23 mouse cellular contexts compared by ENCODE assay signal in genomic region chr4:140880207-140880606, GRCm38 (mm10). TPM values are rescaled to one million over a fixed set of nuclear protein-coding genes. Genes with fewer than 3 reads are reported as not detected.
DNase-seq lines count a peak whose midpoint lies in the region; ATAC-seq lines count a peak whose summit lies in the region.
"Had no signal": no experiment of that assay in that cellular context is flagged by ENCODE, and none has a peak within 500 bp of the region (broad histone marks: within the 10 kb centered on the region; RNA-seq: fewer than 3 reads in every experiment).

No protein-coding gene starts in this region.

- no peaks in the 10 kb centered on the region for H3K4me1 ChIP-seq in forebrain, embryonic 11.5 days (replicated peaks; ENCODE audit: control insufficient read depth, insufficient read depth, low read length)
- H3K4me1 ChIP-seq in forebrain, embryonic 13.5 days = peaks cover 3% of the 10 kb centered on the region; the same call in 1 of the 2 replicates
- no peaks in the 10 kb centered on the region for H3K4me1 ChIP-seq in heart, embryonic 10.5 days
- no peaks in the 10 kb centered on the region for H3K4me1 ChIP-seq in heart, embryonic 11.5 days (ENCODE audit: control insufficient read depth, insufficient read depth, low read length)
- H3K4me1 ChIP-seq in kidney, embryonic 16.5 days (ENCODE audit: insufficient read depth, low read length) = no peaks in the 10 kb centered on the region
- H3K4me1 ChIP-seq: embryonic facial prominence, embryonic 13.5 days; forebrain, embryonic 15.5 days had no signal

- 76% methylated on average over 3 of the region's 3 CpGs for WGBS in forebrain, embryonic 11.5 days
- WGBS in forebrain, embryonic 13.5 days = 75% methylated on average over 3 of the region's 3 CpGs
- 80% methylated on average over 3 of the region's 3 CpGs for WGBS in heart, embryonic 10.5 days
- WGBS in heart, embryonic 11.5 days (ENCODE audit: insufficient replicate concordance) = 69% methylated on average over 3 of the region's 3 CpGs
- 70% methylated on average over 3 of the region's 3 CpGs for WGBS in kidney, embryonic 16.5 days

- H3K4me3 ChIP-seq in forebrain, embryonic 11.5 days (ENCODE audit: low read depth, low read length) = no peak overlapping the region
- no peak overlapping the region for H3K4me3 ChIP-seq in forebrain, embryonic 13.5 days
- no peak overlapping the region for H3K4me3 ChIP-seq in heart, embryonic 10.5 days
- H3K4me3 ChIP-seq in heart, embryonic 11.5 days (ENCODE audit: low read depth, low read length) = no peak overlapping the region
- H3K4me3 ChIP-seq in kidney, embryonic 16.5 days (ENCODE audit: low read length) = no peak overlapping the region
- H3K4me3 ChIP-seq: embryonic facial prominence, embryonic 10.5 days; embryonic facial prominence, embryonic 13.5 days; erythroblast, embryonic 14.5 days; forebrain, embryonic 15.5 days; hindbrain, embryonic 10.5 days; hindbrain, embryonic 13.5 days had no signal

- no peak for ATAC-seq in forebrain, embryonic 11.5 days (replicated peaks; ENCODE audit: low FRiP score)
- ATAC-seq in forebrain, embryonic 13.5 days = no peak
- no peak for ATAC-seq in heart, embryonic 11.5 days (replicated peaks; ENCODE audit: insufficient number of reproducible peaks, low FRiP score, low TSS enrichment)
- ATAC-seq in kidney, embryonic 16.5 days (ENCODE audit: low FRiP score, low TSS enrichment) = no peak
- ATAC-seq: activated CD4-positive, CD25-positive, alpha-beta regulatory T cell, adult 4 months; forebrain, embryonic 15.5 days had no signal

- H3K27me3 ChIP-seq in forebrain, embryonic 11.5 days (ENCODE audit: control insufficient read depth, insufficient read depth, low read length) = no peaks in the 10 kb centered on the region
- H3K27me3 ChIP-seq in forebrain, embryonic 13.5 days = 0 out of 2 replicates have a peak, but pooled peaks cover 2% of the 10 kb centered on the region
- peaks cover 8% of the 10 kb centered on the region; the same call in 1 of the 2 replicates for H3K27me3 ChIP-seq in heart, embryonic 10.5 days (ENCODE audit: insufficient read depth, poor library complexity, severe bottlenecking)
- no peaks in the 10 kb centered on the region for H3K27me3 ChIP-seq in heart, embryonic 11.5 days (ENCODE audit: control insufficient read depth, insufficient read depth, low read length)
- H3K27me3 ChIP-seq in kidney, embryonic 16.5 days (ENCODE audit: insufficient read depth, low read length) = no peaks in the 10 kb centered on the region; the same call in 1 of the 2 replicates
- H3K27me3 ChIP-seq: embryonic facial prominence, embryonic 13.5 days; forebrain, embryonic 15.5 days; hindbrain, embryonic 13.5 days had no signal

- H3K9me3 ChIP-seq in forebrain, embryonic 11.5 days (ENCODE audit: control insufficient read depth, low read length) = no peaks in the 10 kb centered on the region
- 0 out of 2 replicates have a peak, but pooled peaks cover 5% of the 10 kb centered on the region for H3K9me3 ChIP-seq in forebrain, embryonic 13.5 days (replicated peaks)
- peaks cover 3% of the 10 kb centered on the region; the same call in 1 of the 2 replicates for H3K9me3 ChIP-seq in heart, embryonic 10.5 days
- H3K9me3 ChIP-seq in heart, embryonic 11.5 days (replicated peaks; ENCODE audit: control insufficient read depth, low read length) = no peaks in the 10 kb centered on the region
- H3K9me3 ChIP-seq in kidney, embryonic 16.5 days (ENCODE audit: low read length) = no peaks in the 10 kb centered on the region
- H3K9me3 ChIP-seq: embryonic facial prominence, embryonic 13.5 days; forebrain, embryonic 15.5 days had no signal

- no peak overlapping the region for H3K4me2 ChIP-seq in forebrain, embryonic 11.5 days (ENCODE audit: low read depth, low read length, severe bottlenecking)
- no peak overlapping the region for H3K4me2 ChIP-seq in forebrain, embryonic 13.5 days
- no peak overlapping the region for H3K4me2 ChIP-seq in heart, embryonic 11.5 days
- no peak overlapping the region for H3K4me2 ChIP-seq in kidney, embryonic 16.5 days (replicated peaks; ENCODE audit: low read depth, low read length)
- H3K4me2 ChIP-seq: embryonic facial prominence, embryonic 13.5 days; forebrain, embryonic 15.5 days; hindbrain, embryonic 13.5 days had no signal

- no peak overlapping the region for H3K9ac ChIP-seq in forebrain, embryonic 11.5 days (ENCODE audit: low read length)
- H3K9ac ChIP-seq in forebrain, embryonic 13.5 days = no peak overlapping the region
- H3K9ac ChIP-seq in heart, embryonic 11.5 days (ENCODE audit: low read depth, low read length) = no peak overlapping the region
- H3K9ac ChIP-seq in kidney, embryonic 16.5 days (replicated peaks; ENCODE audit: low read length) = no peak overlapping the region
- H3K9ac ChIP-seq: embryonic facial prominence, embryonic 13.5 days; forebrain, embryonic 15.5 days; hindbrain, embryonic 13.5 days had no signal

- H3K27ac ChIP-seq in forebrain, embryonic 11.5 days (ENCODE audit: low read depth, low read length) = no peak overlapping the region
- no peak overlapping the region for H3K27ac ChIP-seq in forebrain, embryonic 13.5 days
- no peak overlapping the region for H3K27ac ChIP-seq in heart, embryonic 10.5 days
- no peak overlapping the region for H3K27ac ChIP-seq in heart, embryonic 11.5 days (ENCODE audit: low read depth, low read length)
- no peak overlapping the region for H3K27ac ChIP-seq in kidney, embryonic 16.5 days (ENCODE audit: low read length)
- H3K27ac ChIP-seq: embryonic facial prominence, embryonic 10.5 days; embryonic facial prominence, embryonic 13.5 days; forebrain, embryonic 15.5 days; hindbrain, embryonic 13.5 days had no signal

- no peaks in the 10 kb centered on the region for H3K36me3 ChIP-seq in forebrain, embryonic 11.5 days (ENCODE audit: control insufficient read depth, insufficient read depth, low read length)
- H3K36me3 ChIP-seq in forebrain, embryonic 13.5 days (ENCODE audit: poor library complexity, severe bottlenecking) = no peaks in the 10 kb centered on the region
- H3K36me3 ChIP-seq in heart, embryonic 10.5 days = no peaks in the 10 kb centered on the region
- H3K36me3 ChIP-seq in heart, embryonic 11.5 days (ENCODE audit: control insufficient read depth, insufficient read depth, low read length) = no peaks in the 10 kb centered on the region
- no peaks in the 10 kb centered on the region for H3K36me3 ChIP-seq in kidney, embryonic 16.5 days (ENCODE audit: insufficient read depth, low read length)
- H3K36me3 ChIP-seq: embryonic facial prominence, embryonic 10.5 days; embryonic facial prominence, embryonic 13.5 days; forebrain, embryonic 15.5 days; hindbrain, embryonic 10.5 days; hindbrain, embryonic 13.5 days had no signal

- DNase-seq in forebrain, embryonic 11.5 days (ENCODE audit: low spot score) = peak; percentile 10
- DNase-seq in heart, embryonic 10.5 days (ENCODE audit: low spot score) = peak; percentile 54
- DNase-seq in kidney, postnatal 10 days = peak; percentile 2
- DNase-seq in right cerebral cortex, postnatal 4 days = peak; percentile 0
- DNase-seq in right cerebral cortex, adult 2 months (ENCODE audit: low spot score in 2 of 2) = no peak
- DNase-seq: cerebellum, adult 11-12 months; cerebellum, adult 8-10 months; cerebellum, postnatal 36 days; embryo, embryonic 11 days; heart, adult 18-20 months; heart, postnatal 36 days had no signal

RNA-seq across cellular contexts. Expression of gene Padi2, which starts 25.9 kb away (rescaled TPM):
- polyA plus RNA-seq in forebrain, embryonic 11.5 days (2014; fragmentation: Nextera tagmentation; extraction: Ambion mirVana) = 0.23 and 1.3 TPM in 2 replicates
- 0.06 and 0.12 TPM in 2 replicates for polyA plus RNA-seq in forebrain, embryonic 13.5 days (2015; fragmentation: Nextera tagmentation; extraction: Ambion mirVana)
- 2.9 and 6.3 TPM in 2 replicates for polyA plus RNA-seq in heart, embryonic 10.5 days (2016; fragmentation: Nextera tagmentation; extraction: Ambion mirVana)
- polyA plus RNA-seq in heart, embryonic 11.5 days (2014; fragmentation: Nextera tagmentation; extraction: Ambion mirVana) = 3.8 and 5.9 TPM in 2 replicates
- 18.1 and 24.3 TPM in 2 replicates for polyA plus RNA-seq in kidney, embryonic 16.5 days (2015; fragmentation: Nextera tagmentation; extraction: Ambion mirVana)

RNA-seq across cellular contexts. Expression of gene Padi1, which starts 34.6 kb away (rescaled TPM):
- 0.12 TPM in 1 of 2 replicates, not detected in the other for polyA plus RNA-seq in forebrain, embryonic 11.5 days (2014; fragmentation: Nextera tagmentation; extraction: Ambion mirVana)
- 0.09 TPM in 1 of 2 replicates, not detected in the other for polyA plus RNA-seq in forebrain, embryonic 13.5 days (2015; fragmentation: Nextera tagmentation; extraction: Ambion mirVana)
- 0.16 TPM in 2 replicates for polyA plus RNA-seq in heart, embryonic 10.5 days (2016; fragmentation: Nextera tagmentation; extraction: Ambion mirVana)
- 0.19 and 0.24 TPM in 2 replicates for polyA plus RNA-seq in heart, embryonic 11.5 days (2014; fragmentation: Nextera tagmentation; extraction: Ambion mirVana)
- polyA plus RNA-seq in kidney, embryonic 16.5 days (2015; fragmentation: Nextera tagmentation; extraction: Ambion mirVana) = 0.26 and 0.33 TPM in 2 replicates
- polyA plus RNA-seq: erythroblast, embryonic 14.5 days; forebrain, embryonic 15.5 days; heart, postnatal 0 days; hindbrain, embryonic 13.5 days; hindbrain, embryonic 16.5 days had no signal

Comparison
In these comparisons a context has a peak if more than half of its experiments do, and no peak if none do; other contexts are left out.
1. DNase-seq: peak in forebrain, embryonic 11.5 days (single experiment), heart, embryonic 10.5 days (single experiment), kidney, postnatal 10 days (single experiment) and right cerebral cortex, postnatal 4 days (single experiment); none in right cerebral cortex, adult 2 months (0 of 2).